Mouse (Mus musculus): ENCODE results near the gene Cped1. TPM values are rescaled to one million over a fixed set of nuclear protein-coding genes. Genes with fewer than 3 reads are reported as not detected.

The Cped1 gene
- polyA plus RNA-seq, 1 experiment from 2014 or later: 3.1 TPM

DNA sequence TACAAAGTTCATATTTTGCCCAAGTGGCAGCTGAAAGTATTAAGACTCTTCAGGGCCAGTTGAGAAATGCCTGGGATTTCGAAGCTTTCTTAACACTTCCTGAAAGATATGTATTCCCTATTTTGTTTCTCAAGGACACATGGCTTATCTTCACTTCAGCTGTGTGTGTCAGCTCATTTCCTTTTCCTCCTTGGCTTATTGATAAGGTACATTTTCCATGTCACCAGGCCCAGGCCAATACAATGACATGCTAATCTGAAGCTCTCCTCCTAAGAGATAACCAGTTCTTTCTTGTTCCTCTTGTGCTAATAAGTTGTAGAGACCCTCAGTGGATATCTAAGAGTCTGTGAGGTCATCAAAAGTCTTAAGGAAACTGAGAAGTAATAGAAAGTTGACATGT is 4.6 kb upstream of the Cped1 start:
- Histone ChIP-seq H3K9me3 (ENCODE audit: control insufficient read depth, low read length) (no peaks in the 10 kb centered on the region), H3K27me3 (replicated peaks; ENCODE audit: control insufficient read depth, insufficient read depth, low read length) (no peaks in the 10 kb centered on the region), H3K27ac (ENCODE audit: low read depth, low read length) (no peak overlapping the region), H3K4me2 (ENCODE audit: low read length) (no peak overlapping the region), H3K9ac (ENCODE audit: low read depth, low read length) (no peak overlapping the region), H3K36me3 (ENCODE audit: control insufficient read depth, insufficient read depth, low read length) (no peaks in the 10 kb centered on the region), H3K4me1 (ENCODE audit: control insufficient read depth, insufficient read depth, low read depth, low read length) (peaks cover 9% of the 10 kb centered on the region), H3K4me3 (ENCODE audit: low read length) (no peak overlapping the region)
- WGBS: 94% methylated on average over 1 of the region's 1 CpGs
- no peak for ATAC-seq

DNA sequence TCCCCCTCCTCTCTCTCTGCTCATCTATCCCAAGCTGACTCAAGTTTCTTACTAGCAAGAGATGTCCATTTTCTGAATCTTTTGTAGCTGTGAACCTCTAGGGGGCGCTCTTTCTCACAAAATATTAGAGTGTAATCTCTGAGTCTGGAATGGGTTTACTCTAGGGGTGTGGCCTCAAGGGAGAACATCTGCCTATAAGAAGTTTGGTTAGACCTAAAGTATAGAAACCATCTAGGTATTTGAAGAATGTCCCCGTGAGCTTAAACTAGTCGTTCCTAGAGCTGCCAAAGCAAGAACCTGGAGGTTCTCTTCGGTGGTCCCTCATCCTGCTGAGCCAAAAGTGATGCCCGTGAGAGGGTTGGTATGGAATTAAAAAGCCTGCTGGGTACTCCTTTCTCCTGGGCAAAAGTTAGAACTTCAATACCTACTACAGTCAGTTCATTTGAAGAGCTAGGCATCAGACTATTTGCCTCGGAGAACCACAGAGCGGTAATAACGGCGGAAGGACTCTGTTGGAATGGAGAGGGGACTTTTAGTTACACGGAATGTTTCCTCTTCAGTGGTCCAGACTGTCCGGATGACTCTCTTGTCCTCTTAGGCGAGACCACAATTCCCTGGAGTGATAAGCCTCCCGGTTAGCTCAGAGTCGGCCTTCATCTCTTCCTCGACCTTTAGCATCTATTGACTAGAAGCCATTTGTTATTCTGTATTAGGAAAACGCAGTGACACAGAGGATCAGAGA is 555 bp upstream of the Cped1 start:
- Histone ChIP-seq H3K9ac (ENCODE audit: low read depth, low read length) (peak overlapping the region; percentile 53), H3K27me3 (replicated peaks; ENCODE audit: control insufficient read depth, insufficient read depth, low read length) (peaks cover 10% of the 10 kb centered on the region), H3K4me2 (ENCODE audit: low read length) (peak overlapping the region; percentile 100), H3K4me3 (ENCODE audit: low read length) (peak overlapping the region; percentile 53), H3K9me3 (ENCODE audit: control insufficient read depth, low read length) (no peaks in the 10 kb centered on the region), H3K4me1 (ENCODE audit: control insufficient read depth, insufficient read depth, low read depth, low read length) (peaks cover 17% of the 10 kb centered on the region), H3K36me3 (ENCODE audit: control insufficient read depth, insufficient read depth, low read length) (no peaks in the 10 kb centered on the region), H3K27ac (ENCODE audit: low read depth, low read length) (no peak overlapping the region)
- ATAC-seq: peak; percentile 61
- WGBS: 7% methylated on average over 16 of the region's 16 CpGs

DNA sequence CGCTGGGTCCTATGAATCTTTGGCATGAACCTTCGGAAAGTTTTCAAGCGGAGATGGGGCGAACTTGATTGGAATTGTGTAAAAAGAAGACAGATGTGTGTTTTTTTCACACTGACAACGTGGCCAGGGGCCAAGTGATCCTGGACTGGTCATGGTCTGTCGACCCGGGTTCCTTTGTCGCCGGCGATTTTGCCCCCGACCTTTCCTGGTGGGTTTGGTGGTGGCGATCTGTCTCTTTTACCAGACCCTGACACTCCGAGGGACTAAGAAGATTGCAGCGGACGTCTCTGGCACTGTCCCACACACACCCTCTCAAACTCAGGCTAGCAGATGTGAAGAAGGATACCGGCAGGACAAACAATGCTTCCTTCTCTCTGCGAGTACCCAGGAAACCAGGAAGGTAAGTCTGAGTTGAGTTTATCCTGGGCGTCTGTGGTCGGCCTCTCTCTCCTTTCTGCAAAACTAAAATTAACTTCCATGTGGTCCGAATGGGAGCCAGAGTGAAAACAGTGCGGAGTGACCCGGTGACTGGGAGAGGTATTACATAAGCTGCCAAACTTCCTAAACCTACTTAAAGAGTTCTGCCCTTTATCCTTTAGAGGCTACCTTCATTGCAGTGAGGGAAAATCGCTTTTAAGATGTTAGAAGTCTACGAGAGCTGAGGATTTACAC is 1.1 kb downstream of the Cped1 start:
- WGBS: 13% methylated on average over 24 of the region's 24 CpGs
- Histone ChIP-seq H3K4me3 (ENCODE audit: low read length) (peak overlapping the region; percentile 53), H3K27me3 (replicated peaks; ENCODE audit: control insufficient read depth, insufficient read depth, low read length) (peaks cover 10% of the 10 kb centered on the region), H3K9ac (ENCODE audit: low read depth, low read length) (peak overlapping the region; percentile 52), H3K27ac (ENCODE audit: low read depth, low read length) (no peak overlapping the region), H3K4me2 (ENCODE audit: low read length) (peak overlapping the region; percentile 100), H3K9me3 (ENCODE audit: control insufficient read depth, low read length) (no peaks in the 10 kb centered on the region), H3K4me1 (ENCODE audit: control insufficient read depth, insufficient read depth, low read depth, low read length) (peaks cover 17% of the 10 kb centered on the region), H3K36me3 (ENCODE audit: control insufficient read depth, insufficient read depth, low read length) (no peaks in the 10 kb centered on the region)
- ATAC-seq: no peak

DNA sequence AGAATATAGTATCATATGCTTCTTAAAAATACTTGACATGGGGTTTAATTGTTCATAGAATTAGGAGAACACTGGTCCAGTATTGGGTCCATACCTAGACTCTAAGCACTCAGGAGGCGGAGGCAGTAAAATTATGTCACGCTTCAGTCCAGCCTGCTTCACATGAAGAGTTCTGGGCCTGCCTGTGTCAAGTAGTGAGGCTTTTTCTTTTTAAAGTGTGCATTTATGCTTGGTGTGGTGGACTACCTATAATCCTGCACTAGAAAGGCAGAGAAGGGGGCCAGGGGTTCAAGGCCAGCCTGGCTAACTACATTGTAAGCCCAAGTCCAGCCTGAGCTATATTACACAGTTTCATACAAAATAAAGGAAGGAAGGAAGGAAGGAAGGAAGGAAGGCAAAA is 1.8 kb downstream of the Cped1 start:
- WGBS: 82% methylated on average over 2 of the region's 2 CpGs
- Histone ChIP-seq H3K4me2 (ENCODE audit: low read length) (no peak overlapping the region), H3K27me3 (replicated peaks; ENCODE audit: control insufficient read depth, insufficient read depth, low read length) (peaks cover 10% of the 10 kb centered on the region), H3K9ac (ENCODE audit: low read depth, low read length) (no peak overlapping the region), H3K4me1 (ENCODE audit: control insufficient read depth, insufficient read depth, low read depth, low read length) (peaks cover 17% of the 10 kb centered on the region), H3K27ac (ENCODE audit: low read depth, low read length) (no peak overlapping the region), H3K36me3 (ENCODE audit: control insufficient read depth, insufficient read depth, low read length) (no peaks in the 10 kb centered on the region), H3K4me3 (ENCODE audit: low read length) (no peak overlapping the region), H3K9me3 (ENCODE audit: control insufficient read depth, low read length) (no peaks in the 10 kb centered on the region)
- ATAC-seq: no peak

DNA sequence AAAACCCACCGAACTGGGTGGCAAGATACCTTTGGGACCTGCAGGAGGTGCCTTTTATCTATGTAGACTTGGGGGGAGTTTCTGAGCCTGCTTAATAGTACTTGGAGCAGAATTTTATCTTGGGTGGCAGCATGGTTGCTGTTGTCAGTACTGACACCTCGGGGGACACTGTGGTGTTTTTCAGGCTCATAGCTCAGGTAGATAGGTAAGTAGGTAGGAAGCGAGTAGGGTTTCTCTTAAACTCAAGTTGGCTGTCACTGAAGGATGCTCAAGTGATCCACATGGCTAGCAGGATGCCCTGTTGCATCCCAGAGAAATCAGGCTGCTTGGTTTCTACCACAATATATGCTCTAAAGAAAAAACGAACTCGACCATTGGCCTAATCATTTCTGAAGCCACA is 2.6 kb downstream of the Cped1 start:
- Histone ChIP-seq H3K27me3 (replicated peaks; ENCODE audit: control insufficient read depth, insufficient read depth, low read length) (peaks cover 10% of the 10 kb centered on the region), H3K36me3 (ENCODE audit: control insufficient read depth, insufficient read depth, low read length) (no peaks in the 10 kb centered on the region), H3K9me3 (ENCODE audit: control insufficient read depth, low read length) (no peaks in the 10 kb centered on the region), H3K4me3 (ENCODE audit: low read length) (no peak overlapping the region), H3K4me2 (ENCODE audit: low read length) (no peak overlapping the region), H3K27ac (ENCODE audit: low read depth, low read length) (no peak overlapping the region), H3K9ac (ENCODE audit: low read depth, low read length) (no peak overlapping the region), H3K4me1 (ENCODE audit: control insufficient read depth, insufficient read depth, low read depth, low read length) (peaks cover 17% of the 10 kb centered on the region)
- WGBS: 92% methylated on average over 5 of the region's 5 CpGs
- ATAC-seq: no peak

DNA sequence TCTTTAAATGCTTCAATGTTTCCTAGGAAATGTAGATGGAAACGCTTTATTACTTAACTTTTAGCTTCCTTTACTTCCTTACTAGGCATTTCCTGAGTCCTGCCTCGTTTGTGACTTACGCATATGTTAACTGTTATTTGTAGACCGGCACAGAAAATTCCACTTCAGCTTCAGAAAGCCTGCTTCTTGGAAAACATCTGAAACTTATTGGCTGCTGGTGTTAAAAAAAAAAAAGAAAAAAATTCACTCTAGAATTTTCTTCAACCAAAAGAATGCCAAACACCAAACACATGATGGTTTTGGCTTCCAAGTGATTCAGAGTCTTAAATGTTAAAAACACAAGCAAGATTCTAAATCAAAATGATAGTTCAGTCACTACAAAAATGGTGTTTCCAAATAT is 3.4 kb downstream of the Cped1 start:
- Histone ChIP-seq H3K4me2 (ENCODE audit: low read length) (no peak overlapping the region), H3K4me1 (ENCODE audit: control insufficient read depth, insufficient read depth, low read depth, low read length) (peaks cover 17% of the 10 kb centered on the region), H3K4me3 (ENCODE audit: low read length) (no peak overlapping the region), H3K9ac (ENCODE audit: low read depth, low read length) (no peak overlapping the region), H3K9me3 (ENCODE audit: control insufficient read depth, low read length) (no peaks in the 10 kb centered on the region), H3K27ac (ENCODE audit: low read depth, low read length) (no peak overlapping the region), H3K27me3 (replicated peaks; ENCODE audit: control insufficient read depth, insufficient read depth, low read length) (peaks cover 10% of the 10 kb centered on the region), H3K36me3 (ENCODE audit: control insufficient read depth, insufficient read depth, low read length) (no peaks in the 10 kb centered on the region)
- no peak for ATAC-seq
- WGBS: 82% methylated on average over 4 of the region's 4 CpGs

DNA sequence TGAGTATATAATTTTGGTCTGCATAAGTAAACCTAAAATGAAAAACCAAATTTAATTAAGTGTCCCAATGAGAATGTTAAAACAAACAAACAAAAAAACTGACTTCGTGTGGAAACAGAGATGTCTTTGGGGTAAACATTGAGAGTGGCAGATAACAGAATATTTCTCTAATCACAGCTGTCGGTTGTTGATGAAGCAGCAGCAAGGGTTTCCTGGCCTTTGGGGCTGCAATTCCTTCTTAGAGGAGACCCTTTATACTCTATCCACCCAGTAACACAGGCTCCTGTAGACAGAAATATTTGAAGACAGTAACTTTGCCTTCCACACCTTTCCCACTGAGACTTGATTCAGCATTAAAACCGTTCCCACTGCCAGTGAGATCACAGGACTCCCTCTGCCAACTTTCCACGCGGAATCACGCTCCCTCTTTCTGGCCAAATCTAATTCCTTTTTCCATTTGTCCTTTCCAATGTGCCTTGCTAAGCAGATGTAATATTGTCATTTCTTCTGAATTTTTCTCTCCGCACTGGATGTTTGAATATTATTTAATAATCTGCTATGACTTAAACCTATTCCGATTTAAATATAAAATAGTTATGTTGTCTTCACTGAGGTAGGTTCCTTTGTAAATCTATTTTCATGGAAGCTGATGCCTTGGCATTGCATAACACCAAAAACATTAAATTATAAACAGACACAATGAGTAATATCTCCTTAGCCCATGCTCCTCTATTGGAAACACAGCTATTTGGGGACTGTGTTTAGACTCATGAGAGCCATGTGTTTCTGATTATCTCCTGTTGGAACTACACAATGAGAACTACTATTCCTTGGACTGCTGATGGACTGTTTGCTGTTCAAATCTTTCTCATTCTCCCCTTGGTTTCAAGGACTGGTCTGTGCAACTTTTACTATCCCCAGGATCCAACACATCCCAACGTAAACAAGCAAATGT is 4.7 kb downstream of the Cped1 start:
- no peak for ATAC-seq
- Histone ChIP-seq H3K9me3 (ENCODE audit: control insufficient read depth, low read length) (no peaks in the 10 kb centered on the region), H3K36me3 (ENCODE audit: control insufficient read depth, insufficient read depth, low read length) (no peaks in the 10 kb centered on the region), H3K9ac (ENCODE audit: low read depth, low read length) (no peak overlapping the region), H3K4me1 (ENCODE audit: control insufficient read depth, insufficient read depth, low read depth, low read length) (peaks cover 13% of the 10 kb centered on the region), H3K27ac (ENCODE audit: low read depth, low read length) (no peak overlapping the region), H3K27me3 (replicated peaks; ENCODE audit: control insufficient read depth, insufficient read depth, low read length) (peaks cover 10% of the 10 kb centered on the region), H3K4me2 (ENCODE audit: low read length) (no peak overlapping the region), H3K4me3 (ENCODE audit: low read length) (no peak overlapping the region)
- 76% methylated on average over 9 of the region's 9 CpGs for WGBS

DNA sequence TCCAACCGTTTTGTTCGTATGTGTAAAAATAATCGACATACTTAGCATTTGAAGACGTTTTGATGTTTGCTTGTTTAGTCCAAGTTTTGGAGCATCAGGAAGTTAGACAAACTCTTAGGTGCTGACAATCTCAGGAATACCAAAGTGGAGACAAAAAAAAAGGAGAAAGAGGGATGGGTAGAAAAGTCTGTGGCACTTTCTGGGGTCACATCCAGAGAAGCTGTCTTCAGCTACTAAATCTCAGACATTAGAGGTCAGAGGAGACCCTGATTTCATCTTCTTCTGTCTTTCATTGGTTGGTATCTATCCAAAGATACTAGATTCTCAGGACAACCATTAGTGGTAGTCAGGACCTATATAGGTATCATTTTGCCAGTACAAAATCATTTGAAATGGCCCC is 5.4 kb downstream of the Cped1 start:
- WGBS: 89% methylated on average over 4 of the region's 4 CpGs
- Histone ChIP-seq H3K9me3 (ENCODE audit: control insufficient read depth, low read length) (no peaks in the 10 kb centered on the region), H3K4me3 (ENCODE audit: low read length) (no peak overlapping the region), H3K27ac (ENCODE audit: low read depth, low read length) (no peak overlapping the region), H3K36me3 (ENCODE audit: control insufficient read depth, insufficient read depth, low read length) (no peaks in the 10 kb centered on the region), H3K9ac (ENCODE audit: low read depth, low read length) (no peak overlapping the region), H3K4me1 (ENCODE audit: control insufficient read depth, insufficient read depth, low read depth, low read length) (peaks cover 7% of the 10 kb centered on the region), H3K4me2 (ENCODE audit: low read length) (no peak overlapping the region), H3K27me3 (replicated peaks; ENCODE audit: control insufficient read depth, insufficient read depth, low read length) (peaks cover 10% of the 10 kb centered on the region)
- ATAC-seq: no peak

DNA sequence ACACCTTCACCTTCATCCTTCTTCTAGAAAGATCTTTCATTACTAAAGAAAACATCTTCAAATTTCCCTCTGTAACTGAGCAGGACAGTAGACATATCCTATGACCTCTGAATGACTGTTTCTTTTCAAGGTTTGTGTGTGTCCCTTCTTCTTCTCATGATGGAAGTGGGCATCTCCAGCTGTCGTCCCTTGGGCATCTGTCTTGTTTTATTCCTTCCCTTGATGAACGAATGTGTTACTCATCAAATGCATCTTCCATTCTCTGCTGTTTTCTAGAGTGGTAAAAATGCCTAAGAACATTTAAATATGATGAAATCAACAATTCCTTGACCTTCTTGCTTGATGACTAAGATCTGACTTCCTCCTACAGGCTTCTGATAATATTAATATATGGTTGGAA is 7.4 kb downstream of the Cped1 start:
- 88% methylated on average over 2 of the region's 2 CpGs for WGBS
- H3K36me3 ChIP-seq (ENCODE audit: control insufficient read depth, insufficient read depth, low read length): no peaks in the 10 kb centered on the region
- H3K27me3 ChIP-seq (replicated peaks; ENCODE audit: control insufficient read depth, insufficient read depth, low read length): peaks cover 1% of the 10 kb centered on the region; the same call in 1 of the 2 replicates
- H3K4me1 ChIP-seq (ENCODE audit: control insufficient read depth, insufficient read depth, low read depth, low read length): no peaks in the 10 kb centered on the region
- no peaks in the 10 kb centered on the region for H3K9me3 ChIP-seq (ENCODE audit: control insufficient read depth, low read length)
- H3K27ac ChIP-seq (ENCODE audit: low read depth, low read length): no peak overlapping the region
- no peak overlapping the region for H3K4me2 ChIP-seq (ENCODE audit: low read length)
- no peak for ATAC-seq
- H3K9ac ChIP-seq (ENCODE audit: low read depth, low read length): no peak overlapping the region
- no peak overlapping the region for H3K4me3 ChIP-seq (ENCODE audit: low read length)
